Mouse (Mus musculus) heart, postnatal 0 days (tissue): Measurements from ENCODE around the gene Cnga3. TPM values are rescaled to one million over a fixed set of nuclear protein-coding genes. Genes with fewer than 3 reads are reported as not detected.

ENCODE experiments used
- ATAC-seq: fragments of 200-750 bp; cut with Nextera tagmentation; 2 replicates; pipeline ENCODE4 v1.8.0; 2017; ENCODE audit warnings: low read depth, moderate number of reproducible peaks, moderate library complexity; ENCODE audit not compliant: insufficient read depth
- DNase-seq: peaks from one replicate; pipeline ENCODE4 v3.0.0-alpha.2; 2016; ENCODE audit warnings: low spot score
- H3K27ac ChIP-seq: fragments of 300-500 bp; sonication (generic); 2 replicates; pipeline ENCODE4 v1.5.1; 2014; ENCODE audit warnings: low read depth, mild to moderate bottlenecking
- H3K27me3 ChIP-seq: fragments of 300-500 bp; sonication (generic); 2 replicates; pipeline ENCODE4 v1.6.1; 2014; ENCODE audit warnings: low read length, mixed read lengths; ENCODE audit not compliant: control insufficient read depth, insufficient read depth
- H3K36me3 ChIP-seq: fragments of 300-500 bp; sonication (generic); replicated peaks from 2 replicates; pipeline ENCODE4 v1.6.1; 2014; ENCODE audit warnings: low read length, mixed read lengths; ENCODE audit not compliant: control insufficient read depth, insufficient read depth
- H3K4me1 ChIP-seq: fragments of 300-500 bp; sonication (generic); 2 replicates; pipeline ENCODE4 v1.6.1; 2014; ENCODE audit warnings: antibody characterized with exemption; ENCODE audit not compliant: control insufficient read depth, insufficient read depth
- H3K4me2 ChIP-seq: fragments of 300-500 bp; sonication (generic); 2 replicates; pipeline ENCODE4 v1.6.1; 2014; ENCODE audit warnings: low read depth, mild to moderate bottlenecking, low read length, moderate library complexity
- H3K4me3 ChIP-seq: fragments of 300-500 bp; sonication (generic); 2 replicates; pipeline ENCODE4 v1.5.1; 2014; ENCODE audit warnings: low read depth, low read length
- H3K9ac ChIP-seq: fragments of 300-500 bp; sonication (generic); replicated peaks from 2 replicates; pipeline ENCODE4 v1.6.1; 2014; ENCODE audit warnings: low read depth, low read length, mixed read lengths
- H3K9me3 ChIP-seq: fragments of 300-500 bp; sonication (generic); replicated peaks from 2 replicates; pipeline ENCODE4 v1.6.1; 2016; ENCODE audit warnings: low read length; ENCODE audit not compliant: control insufficient read depth
- CTCF ChIP-seq: IDR thresholded peaks from 2 replicates; pipeline ENCODE4 v1.5.1; 2016; ENCODE audit warnings: antibody characterized with exemption, control low read depth, low read depth
- EP300 ChIP-seq: IDR thresholded peaks from 2 replicates; pipeline ENCODE4 v1.6.1; 2016; ENCODE audit warnings: antibody characterized with exemption, low read depth
- WGBS: fragments of 180-500 bp; shearing (Covaris S2); extraction: QIAGEN DNeasy Blood & Tissue Kit; methylation state at CpG from one replicate; pipeline ENCODE4 v1.1.7; 2014; 5-methylcytosine and 5-hydroxymethylcytosine counted together
- polyA plus RNA-seq: library from polyadenylated mRNA; unstranded; fragments of >200 nt; fragmentation: Nextera tagmentation; extraction: Ambion mirVana; gene quantifications from 2 replicates; pipeline ENCODE4 v1.2.1, GENCODE M21; 2015
- total RNA-seq: library from RNA; depleted of rRNA; stranded (reverse); fragments of >200 nt; gene quantifications from 2 replicates; pipeline ENCODE4 v1.2.3, GENCODE M21; 2014; ENCODE audit warnings: low replicate concordance

Gene Cnga3
- total and polyA plus RNA-seq, 2 experiments from 2014 or later = 0.05 TPM; not detected in 1

GRCm38 (mm10) chr1:37220134-37220907 lies 6.1 kb downstream of the Cnga3 start:
- Histone ChIP-seq H3K4me3 (no peak overlapping the region), H3K4me2 (no peak overlapping the region), H3K9ac (no peak overlapping the region), H3K9me3 (no peaks in the 10 kb centered on the region; the same call in 1 of the 2 replicates), H3K27me3 (0 out of 2 replicates have a peak, but pooled peaks cover 10% of the 10 kb centered on the region), H3K27ac (no peak overlapping the region), H3K4me1 (no peaks in the 10 kb centered on the region), H3K36me3 (no peaks in the 10 kb centered on the region)
- TF ChIP-seq EP300 (no peak), CTCF (no peak)
- DNase-seq = no peak
- WGBS = 40% methylated on average over 6 of the region's 6 CpGs
- no peak for ATAC-seq

GRCm38 (mm10) chr1:37222002-37222401 lies 7.8 kb downstream of the Cnga3 start:
- Histone ChIP-seq H3K27ac (no peak overlapping the region), H3K36me3 (no peaks in the 10 kb centered on the region), H3K9ac (no peak overlapping the region), H3K4me1 (no peaks in the 10 kb centered on the region), H3K4me2 (no peak overlapping the region), H3K4me3 (no peak overlapping the region), H3K9me3 (no peaks in the 10 kb centered on the region; the same call in 1 of the 2 replicates), H3K27me3 (0 out of 2 replicates have a peak, but pooled peaks cover 10% of the 10 kb centered on the region)
- no peak for TF ChIP-seq CTCF
- TF ChIP-seq EP300 = no peak
- DNase-seq (no peak), ATAC-seq (no peak)
- WGBS = 29% methylated on average over 7 of the region's 7 CpGs

GRCm38 (mm10) chr1:37230404-37230803 lies 16.2 kb downstream of the Cnga3 start:
- 52% methylated on average over 6 of the region's 6 CpGs for WGBS
- no peaks in the 10 kb centered on the region for H3K36me3 ChIP-seq
- H3K9me3 ChIP-seq = no peaks in the 10 kb centered on the region; the same call in 1 of the 2 replicates
- DNase-seq (no peak), ATAC-seq (no peak)
- H3K4me3 ChIP-seq = no peak overlapping the region
- no peak overlapping the region for H3K4me2 ChIP-seq
- H3K9ac ChIP-seq = no peak overlapping the region
- no peaks in the 10 kb centered on the region for H3K27me3 ChIP-seq
- H3K4me1 ChIP-seq = no peaks in the 10 kb centered on the region
- no peak overlapping the region for H3K27ac ChIP-seq
- no peak for TF ChIP-seq EP300
- no peak for TF ChIP-seq CTCF

GRCm38 (mm10) chr1:37231295-37231701 lies 17.1 kb downstream of the Cnga3 start:
- H3K4me3 ChIP-seq = no peak overlapping the region
- ATAC-seq (no peak), DNase-seq (no peak)
- 44% methylated on average over 6 of the region's 6 CpGs for WGBS
- no peaks in the 10 kb centered on the region for H3K4me1 ChIP-seq
- no peak overlapping the region for H3K9ac ChIP-seq
- H3K27me3 ChIP-seq = no peaks in the 10 kb centered on the region
- no peak for TF ChIP-seq EP300
- H3K4me2 ChIP-seq = no peak overlapping the region
- H3K36me3 ChIP-seq = no peaks in the 10 kb centered on the region
- no peak overlapping the region for H3K27ac ChIP-seq
- no peaks in the 10 kb centered on the region; the same call in 1 of the 2 replicates for H3K9me3 ChIP-seq

- H3K4me3 ChIP-seq = no peak overlapping the region
- no peak overlapping the region for H3K27ac ChIP-seq
- no peaks in the 10 kb centered on the region for H3K27me3 ChIP-seq
- no peaks in the 10 kb centered on the region for H3K36me3 ChIP-seq
- H3K4me2 ChIP-seq = no peak overlapping the region
- no peaks in the 10 kb centered on the region for H3K9me3 ChIP-seq
- no peak overlapping the region for H3K9ac ChIP-seq
- no peaks in the 10 kb centered on the region for H3K4me1 ChIP-seq
- TF ChIP-seq EP300 (no peak), CTCF (no peak)
- DNase-seq (no peak), ATAC-seq (no peak)
- 57% methylated on average over 10 of the region's 10 CpGs for WGBS
These were observed 24.9 kb downstream of the Cnga3 start for GRCm38 (mm10) chr1:37239045-37239635.
